Mouse (Mus musculus): ENCODE results near the gene Mtnr1b.

GRCm38 (mm10) chr9:15774911-15775310, 99.4 kb downstream of the Mtnr1b start:
- TF ChIP-seq CTCF (IDR thresholded peaks at IDR 0.05; ENCODE audit: borderline replicate concordance, insufficient read depth, low read length) (no peak), POLR2A (IDR thresholded peaks at IDR 0.05; ENCODE audit: low read depth, low read length) (no peak)
